Mouse (Mus musculus) stomach, postnatal 0 days (tissue): ENCODE data around the gene Stard13.
A peak's percentile ranks its signal among the peaks of the same experiment; 100 is the strongest.

Experiments
- CTCF ChIP-seq: IDR thresholded peaks from 2 replicates; pipeline ENCODE4 v1.5.1; 2016; ENCODE audit warnings: antibody characterized with exemption, low read depth, mild to moderate bottlenecking, moderate library complexity
- EP300 ChIP-seq: optimal IDR thresholded peaks from 2 replicates; pipeline ENCODE3; 2016; ENCODE audit warnings: antibody characterized with exemption

- TF ChIP-seq CTCF (0 out of 2 replicates have a peak, but pooled peaks have one; percentile 1), EP300 (no peak)
Measured at GRCm38 (mm10) chr5:151189789-151190378, 43.8 kb downstream of the Stard13 start.
